Mouse (Mus musculus) granulocyte monocyte progenitor cell, adult 5-6 weeks (primary cell): ENCODE measurements around the gene Srcin1. TPM values are rescaled to one million over a fixed set of nuclear protein-coding genes. Genes with fewer than 3 reads are reported as not detected.

Source experiments
- ATAC-seq: replicated peaks from 2 replicates; pipeline ENCODE4 v1.8.0; 2016; ENCODE audit warnings: mild to moderate bottlenecking, moderate TSS enrichment, inconsistent platforms; ENCODE audit not compliant: poor library complexity, severe bottlenecking
- total RNA-seq, 2 experiments: library from RNA; stranded (forward) in 1 of 2; stranded (reverse) in 1 of 2; fragments of 200-712, 200-1000 nt in 1 of 2; fragments of >200 nt in 1 of 2; fragmentation: Nextera tagmentation in 1 of 2; gene quantifications; 2 replicates each; pipeline ENCODE4 v1.2.3; 2014 to 2017

Gene Srcin1
- total RNA-seq (2014; fragmentation: Nextera tagmentation) (not detected in 2 replicates), total RNA-seq (2017) (not detected in 2 replicates)

GRCm38 (mm10) chr11:97576136-97576906, at the start of gene Srcin1:
Gene Srcin1, minus strand, starts transcription at chr11:97576186.
- no peak for ATAC-seq

GRCm38 (mm10) chr11:97625551-97625950, 49.6 kb upstream of the Srcin1 start:
- ATAC-seq, result no peak

GRCm38 (mm10) chr11:97623166-97623565, 47.2 kb upstream of the Srcin1 start:
- no peak for ATAC-seq

- ATAC-seq, result peak; percentile 73
These were observed 46.5 kb upstream of the Srcin1 start for GRCm38 (mm10) chr11:97622440-97622839.

DNA sequence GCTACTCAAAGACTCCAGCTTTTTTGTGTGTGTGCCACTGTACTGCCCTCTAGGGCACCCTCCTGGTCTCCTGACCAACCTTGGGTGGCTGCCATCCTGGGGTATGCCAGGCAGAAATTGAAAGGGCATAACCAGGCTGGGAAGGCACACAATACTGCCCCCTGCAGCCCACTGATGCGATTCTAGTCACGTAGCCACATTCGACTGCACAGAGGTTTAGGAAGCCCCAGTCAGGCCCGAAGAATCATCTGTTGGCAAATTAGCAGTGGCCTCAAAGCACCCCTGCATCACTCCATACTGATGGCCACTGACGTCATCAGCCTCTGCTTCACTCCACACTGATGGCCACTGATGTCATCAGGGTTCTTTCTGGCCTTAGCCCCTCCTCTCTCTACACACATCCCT, 43.4 kb upstream of the Srcin1 start:
- ATAC-seq, result peak; percentile 48; the same call in 1 of the 2 replicates

GRCm38 (mm10) chr11:97618368-97618767, 42.4 kb upstream of the Srcin1 start:
- no peak for ATAC-seq

DNA sequence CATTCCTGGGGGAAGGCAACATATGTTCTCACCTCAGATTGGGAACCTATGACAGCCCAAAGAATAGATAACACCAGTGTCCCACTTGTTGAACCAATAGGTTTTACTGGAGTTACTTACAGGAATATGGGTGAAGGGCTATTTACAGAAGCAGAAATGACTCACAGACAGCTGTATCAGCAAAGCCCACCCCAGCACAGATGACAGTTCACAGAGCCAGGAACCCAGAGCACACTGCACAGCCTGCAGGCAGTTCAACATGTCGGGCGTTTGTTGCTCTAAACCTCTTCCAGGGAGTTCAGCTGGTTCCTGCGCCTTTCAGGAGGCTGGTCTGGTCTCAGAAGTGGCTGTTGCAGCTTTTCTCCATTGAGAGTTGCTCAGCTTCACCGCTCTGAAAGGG, 39.3 kb upstream of the Srcin1 start:
- ATAC-seq, result no peak

GRCm38 (mm10) chr11:97611076-97611475, 35.1 kb upstream of the Srcin1 start:
- ATAC-seq, result peak; percentile 37; the same call in 1 of the 2 replicates

DNA sequence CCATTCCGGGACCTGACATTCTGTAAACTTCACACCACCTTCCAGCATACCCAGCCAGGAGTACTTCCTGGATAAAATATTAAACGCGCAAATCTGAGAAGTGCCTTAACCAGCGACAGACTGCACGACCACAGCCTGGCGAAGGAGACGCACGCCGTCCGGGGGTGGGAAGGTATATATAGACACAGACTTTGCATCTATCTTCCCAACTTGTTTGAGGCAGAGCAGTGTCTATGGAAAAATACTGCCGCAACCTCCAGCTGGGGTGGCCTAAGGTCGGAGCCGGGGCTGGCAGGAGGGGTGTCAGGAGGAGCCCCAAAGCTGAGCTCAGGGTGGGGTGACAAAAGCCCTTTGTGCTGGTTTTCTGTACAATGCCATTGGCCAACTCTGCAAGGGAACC, 33.8 kb upstream of the Srcin1 start:
- no peak for ATAC-seq

- no peak for ATAC-seq
These were observed 32.9 kb upstream of the Srcin1 start for GRCm38 (mm10) chr11:97608933-97609332.

DNA sequence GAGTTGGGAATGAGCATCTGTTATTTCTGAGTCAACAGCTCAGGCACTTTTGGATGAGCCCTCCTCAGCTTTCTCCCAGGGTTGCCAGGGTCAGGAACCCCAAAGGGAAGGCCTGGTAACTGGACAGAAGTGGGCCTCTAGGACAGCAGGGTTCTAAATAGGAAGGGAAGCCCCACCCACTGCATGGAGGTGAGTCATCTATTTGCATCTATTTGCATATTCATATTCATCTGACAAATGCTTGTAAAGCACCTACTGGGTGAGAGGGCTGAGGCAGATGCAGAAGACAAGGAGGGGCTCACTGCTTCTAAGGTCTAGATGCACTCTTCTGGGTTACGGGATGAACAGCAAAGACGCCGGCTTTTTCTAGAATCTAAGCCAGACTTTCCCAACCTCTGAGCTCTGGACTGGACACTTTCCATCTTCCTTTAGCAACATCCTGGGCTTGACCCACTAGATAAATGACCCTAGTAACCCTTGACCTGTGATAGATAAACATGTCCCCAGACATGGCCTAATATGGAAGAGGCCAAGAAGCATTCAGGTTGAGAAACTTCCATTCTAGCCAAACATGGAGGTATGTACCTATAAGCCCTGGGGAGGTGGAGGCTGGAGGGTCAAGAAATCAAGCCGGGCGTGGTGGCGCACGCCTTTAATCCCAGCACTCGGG, 31.2 kb upstream of the Srcin1 start:
- ATAC-seq, result no peak

DNA sequence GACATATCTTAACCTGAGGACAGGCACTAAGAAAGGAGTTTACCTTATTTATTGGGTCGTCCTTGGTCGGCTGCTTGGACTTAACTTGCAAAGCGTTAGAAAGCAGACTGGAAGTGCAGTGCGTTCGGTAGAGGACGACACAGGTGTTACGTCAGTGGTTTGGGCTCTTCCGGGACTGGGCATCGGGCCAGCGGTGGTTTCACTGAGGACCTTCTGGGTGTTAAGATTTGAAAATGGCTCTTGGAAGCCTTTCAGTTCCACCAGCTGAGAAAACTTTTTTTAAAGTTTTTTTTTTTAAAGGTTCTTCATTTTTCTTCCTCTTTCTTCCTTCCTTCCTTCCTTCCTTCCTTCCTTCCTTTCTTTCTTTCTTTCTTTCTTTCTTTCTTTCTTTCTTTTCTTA, 27.9 kb upstream of the Srcin1 start:
- ATAC-seq, result peak; percentile 67; the same call in 1 of the 2 replicates

- ATAC-seq, result no peak
These were observed 26.2 kb upstream of the Srcin1 start for GRCm38 (mm10) chr11:97602223-97602622.

GRCm38 (mm10) chr11:97599104-97599503, 23.1 kb upstream of the Srcin1 start:
- peak; percentile 61 for ATAC-seq

DNA sequence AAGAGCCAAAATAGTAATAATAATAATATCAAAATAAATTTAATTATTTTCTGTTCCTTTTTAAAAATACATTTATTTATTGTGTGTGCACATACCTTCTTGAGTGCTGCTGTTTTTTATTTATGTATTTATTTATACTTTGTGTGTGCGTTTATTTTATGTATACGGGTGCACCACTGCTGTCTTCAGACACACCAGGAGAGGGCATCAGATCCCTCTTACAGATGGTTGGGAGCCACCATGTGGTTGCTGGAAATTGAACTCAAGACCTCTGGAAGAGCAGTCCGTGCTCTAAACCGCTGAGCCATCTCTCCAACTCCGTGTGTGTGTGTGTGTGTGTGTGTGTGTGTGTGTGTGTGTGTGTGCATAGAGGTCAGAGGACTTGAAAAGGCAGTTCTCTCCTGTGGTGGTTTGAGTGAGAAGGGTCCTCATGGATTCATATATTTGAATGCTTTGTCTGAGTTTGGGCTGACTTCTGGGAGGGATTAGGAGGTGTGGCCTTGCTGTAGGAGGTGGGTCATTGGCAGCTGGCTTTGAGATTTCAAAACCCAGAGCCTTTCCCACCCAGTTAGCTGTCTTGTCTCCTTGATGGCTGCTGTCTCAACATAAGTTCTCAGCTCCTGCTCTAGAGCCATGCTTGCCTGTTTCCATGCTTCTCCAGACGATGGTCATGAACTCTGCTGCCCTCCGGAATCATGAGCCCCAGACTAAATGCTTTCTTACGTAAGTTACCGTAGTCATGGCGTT, 22.1 kb upstream of the Srcin1 start:
- no peak for ATAC-seq

DNA sequence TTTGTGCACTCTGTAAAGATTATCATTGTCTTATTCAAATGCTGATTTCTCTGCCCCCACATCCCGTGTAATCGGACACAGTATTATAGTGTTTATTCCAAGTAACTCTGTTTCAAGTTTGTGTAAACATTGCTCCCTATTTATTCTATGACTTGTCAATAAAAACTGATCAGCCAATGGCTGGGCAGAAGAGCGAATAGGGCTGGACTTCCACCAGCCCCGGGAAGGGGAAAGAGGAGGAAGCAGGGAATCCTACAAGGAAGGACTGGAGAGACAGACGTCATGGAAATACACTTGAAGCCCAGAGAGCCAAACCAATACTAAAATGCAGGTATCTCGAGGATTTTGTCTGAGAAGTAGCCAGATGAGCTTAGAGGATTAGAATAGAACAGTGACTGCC, 18.1 kb upstream of the Srcin1 start:
- ATAC-seq, result no peak

DNA sequence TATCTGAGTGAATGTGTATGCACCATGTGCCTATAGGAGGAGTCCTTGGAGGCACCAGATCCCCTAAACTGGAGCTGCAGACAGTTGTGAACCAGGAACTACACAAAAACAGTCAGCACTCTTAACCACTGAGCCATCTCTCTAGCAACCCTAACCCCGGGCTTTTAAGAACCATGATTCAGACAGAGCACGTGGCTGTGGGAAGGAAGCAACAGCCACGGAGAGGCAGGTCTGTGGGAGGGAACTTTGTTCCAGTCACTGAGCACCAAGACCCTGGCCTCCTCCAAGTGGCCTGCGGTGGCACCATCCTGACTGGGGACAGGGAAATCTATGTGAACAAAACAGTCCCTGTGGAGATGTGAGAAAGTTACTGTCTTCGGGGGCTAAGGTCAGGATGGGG, 15.9 kb upstream of the Srcin1 start:
- peak; percentile 22; the same call in 1 of the 2 replicates for ATAC-seq

DNA sequence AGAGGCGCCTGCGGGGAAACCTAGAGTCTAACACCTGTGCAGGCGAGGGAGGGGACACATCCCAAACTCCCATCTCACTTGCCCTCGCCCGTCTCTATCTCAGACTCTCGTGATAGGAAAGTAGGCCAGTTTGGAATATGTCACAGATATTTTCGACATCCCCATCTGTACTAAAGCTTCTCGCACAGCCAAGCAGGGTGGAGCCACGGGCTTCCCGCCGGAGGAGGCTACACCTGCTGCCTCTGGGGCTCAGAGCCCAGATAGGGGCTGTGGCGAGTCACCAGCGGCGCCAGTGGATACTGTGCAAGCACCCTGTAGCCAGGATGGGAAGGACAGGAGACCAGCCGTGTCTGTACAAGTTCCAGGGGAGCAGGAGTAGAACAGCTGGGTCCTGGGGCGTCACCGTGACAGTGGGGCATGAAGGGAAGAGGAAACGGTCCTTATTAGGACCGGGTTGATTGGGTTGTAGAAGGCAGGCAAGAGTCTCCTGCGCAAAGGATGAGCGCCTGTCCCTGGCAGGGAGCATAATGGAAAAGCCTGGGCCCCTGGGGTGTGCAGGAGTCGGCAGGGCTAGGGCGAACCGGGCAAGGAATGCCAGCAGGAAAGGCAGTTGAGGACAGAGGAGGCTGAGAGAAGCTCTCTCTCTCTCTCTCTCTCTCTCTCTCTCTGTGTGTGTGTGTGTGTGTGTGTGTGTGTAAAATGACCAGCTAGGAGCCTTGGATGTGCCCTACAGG, 14.4 kb upstream of the Srcin1 start:
- ATAC-seq, result no peak

DNA sequence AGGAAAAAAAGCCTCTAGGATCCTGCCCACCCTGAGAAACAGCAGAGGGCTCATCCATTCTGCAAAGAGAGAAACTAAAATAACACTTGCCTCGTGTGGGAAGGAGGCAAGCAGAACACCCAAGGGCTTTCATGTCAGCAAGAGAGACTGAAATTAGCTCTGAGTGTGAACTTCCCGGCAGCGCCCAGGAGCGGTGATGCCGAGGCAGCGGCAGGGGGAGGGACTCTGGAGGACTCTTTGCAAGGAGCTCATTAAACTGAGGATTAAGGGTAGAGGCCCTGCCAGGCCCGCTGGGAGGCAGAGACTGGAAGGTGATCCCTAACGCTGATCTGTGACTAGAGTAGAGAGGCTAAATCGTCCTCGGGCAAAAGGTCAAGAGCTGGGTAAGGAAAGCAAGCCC, 13.2 kb upstream of the Srcin1 start:
- no peak for ATAC-seq

- no peak for ATAC-seq
These were observed 9.9 kb upstream of the Srcin1 start for GRCm38 (mm10) chr11:97585932-97586331.
